Mouse (Mus musculus): Measurements from ENCODE around the gene Elp4. TPM values are rescaled to one million over a fixed set of nuclear protein-coding genes. Genes with fewer than 3 reads are reported as not detected.

The Elp4 gene
- total RNA-seq, 2 experiments from 2014 or later: 9.2 to 34.8 TPM

GRCm38 (mm10) chr2:105810286-105810685 is 94.1 kb downstream of the Elp4 start:
- no peak for ATAC-seq (replicated peaks; ENCODE audit: low FRiP score, poor library complexity, severe bottlenecking)

- peak; percentile 74 for ATAC-seq (replicated peaks; ENCODE audit: low FRiP score, poor library complexity, severe bottlenecking)
Measured at GRCm38 (mm10) chr2:105806571-105806970, 97.8 kb downstream of the Elp4 start.

GRCm38 (mm10) chr2:105806047-105806446 is 98.3 kb downstream of the Elp4 start:
- peak; percentile 64 for ATAC-seq (replicated peaks; ENCODE audit: low FRiP score, poor library complexity, severe bottlenecking)

- no peak for ATAC-seq (replicated peaks; ENCODE audit: low FRiP score, poor library complexity, severe bottlenecking)
Measured at GRCm38 (mm10) chr2:105805210-105805609, 99.2 kb downstream of the Elp4 start.

- no peak for ATAC-seq (replicated peaks; ENCODE audit: low FRiP score, poor library complexity, severe bottlenecking)
Measured at GRCm38 (mm10) chr2:105804506-105804905, 99.9 kb downstream of the Elp4 start.

GRCm38 (mm10) chr2:105803427-105803826 is 100.9 kb downstream of the Elp4 start:
- ATAC-seq (replicated peaks; ENCODE audit: low FRiP score, poor library complexity, severe bottlenecking): no peak

- no peak for ATAC-seq (replicated peaks; ENCODE audit: low FRiP score, poor library complexity, severe bottlenecking)
Measured at GRCm38 (mm10) chr2:105802902-105803301, 101.5 kb downstream of the Elp4 start.

- no peak for ATAC-seq (replicated peaks; ENCODE audit: low FRiP score, poor library complexity, severe bottlenecking)
Measured at GRCm38 (mm10) chr2:105801536-105801935, 102.8 kb downstream of the Elp4 start.

GRCm38 (mm10) chr2:105800694-105801093 is 103.7 kb downstream of the Elp4 start:
- ATAC-seq (replicated peaks; ENCODE audit: low FRiP score, poor library complexity, severe bottlenecking): no peak

GRCm38 (mm10) chr2:105799840-105800239 is 104.5 kb downstream of the Elp4 start:
- ATAC-seq (replicated peaks; ENCODE audit: low FRiP score, poor library complexity, severe bottlenecking): no peak

GRCm38 (mm10) chr2:105797842-105798241 is 106.5 kb downstream of the Elp4 start:
- ATAC-seq (replicated peaks; ENCODE audit: low FRiP score, poor library complexity, severe bottlenecking): no peak

GRCm38 (mm10) chr2:105796101-105796500 is 108.3 kb downstream of the Elp4 start:
- no peak for ATAC-seq (replicated peaks; ENCODE audit: low FRiP score, poor library complexity, severe bottlenecking)

- no peak for ATAC-seq (replicated peaks; ENCODE audit: low FRiP score, poor library complexity, severe bottlenecking)
Measured at GRCm38 (mm10) chr2:105792339-105793120, 111.8 kb downstream of the Elp4 start.

GRCm38 (mm10) chr2:105789936-105790335 is 114.4 kb downstream of the Elp4 start:
- no peak for ATAC-seq (replicated peaks; ENCODE audit: low FRiP score, poor library complexity, severe bottlenecking)

GRCm38 (mm10) chr2:105787726-105788125 is 116.6 kb downstream of the Elp4 start:
- no peak for ATAC-seq (replicated peaks; ENCODE audit: low FRiP score, poor library complexity, severe bottlenecking)

GRCm38 (mm10) chr2:105786986-105787385 is 117.4 kb downstream of the Elp4 start:
- no peak for ATAC-seq (replicated peaks; ENCODE audit: low FRiP score, poor library complexity, severe bottlenecking)

GRCm38 (mm10) chr2:105782885-105783284 is 121.5 kb downstream of the Elp4 start:
- ATAC-seq (replicated peaks; ENCODE audit: low FRiP score, poor library complexity, severe bottlenecking): no peak

GRCm38 (mm10) chr2:105780739-105781138 is 123.6 kb downstream of the Elp4 start:
- ATAC-seq (replicated peaks; ENCODE audit: low FRiP score, poor library complexity, severe bottlenecking): no peak

GRCm38 (mm10) chr2:105779320-105779891 is 125.0 kb downstream of the Elp4 start:
- ATAC-seq (replicated peaks; ENCODE audit: low FRiP score, poor library complexity, severe bottlenecking): no peak

- no peak for ATAC-seq (replicated peaks; ENCODE audit: low FRiP score, poor library complexity, severe bottlenecking)
Measured at GRCm38 (mm10) chr2:105771314-105771713, 133.1 kb downstream of the Elp4 start.

- ATAC-seq (replicated peaks; ENCODE audit: low FRiP score, poor library complexity, severe bottlenecking): peak; percentile 83
Measured at GRCm38 (mm10) chr2:105769747-105770328, 134.5 kb downstream of the Elp4 start.
